ENCODE assay signal across 8 mouse cellular contexts in genomic region chr2:138280225-138280711, GRCm38 (mm10). TPM values are rescaled to one million over a fixed set of nuclear protein-coding genes. Genes with fewer than 3 reads are reported as not detected.
A peak's percentile ranks its signal among the peaks of the same experiment; 100 is the strongest.
DNase-seq lines count a peak whose midpoint lies in the region; ATAC-seq and TF ChIP-seq lines count a peak whose summit lies in the region.

No protein-coding gene starts in this region.

- intact Hi-C loops in heart, adult 2 months (cut with DNase I): loop anchor here (2.0 to 10.0 kb wide), 4 partner anchors 23 to 247 kb away; partner anchors contain the start of gene Btbd3
- intact Hi-C loops in heart, postnatal 25 days (cut with DNase I): loop anchor here (1.0 to 10.0 kb wide), 3 partner anchors 65 to 248 kb away; no protein-coding TSS in a partner anchor

- peak overlapping the region; percentile 72 for H3K9ac ChIP-seq in heart, adult 2 months (ENCODE audit: low read depth, low read length)
- no peak overlapping the region for H3K9ac ChIP-seq in heart, embryonic 11.5 days (ENCODE audit: low read depth, low read length)
- peak overlapping the region; percentile 69 for H3K9ac ChIP-seq in limb, embryonic 13.5 days

- TF ChIP-seq EP300 in heart, adult 2 months (IDR thresholded peaks at IDR 0.05; ENCODE audit: insufficient read depth, low read depth, low read length): no peak

- H3K27me3 ChIP-seq in heart, adult 2 months (ENCODE audit: control insufficient read depth, insufficient read depth, low read length): no peaks in the 10 kb centered on the region
- no peaks in the 10 kb centered on the region for H3K27me3 ChIP-seq in heart, embryonic 11.5 days (ENCODE audit: control insufficient read depth, insufficient read depth, low read length)
- H3K27me3 ChIP-seq in limb, embryonic 13.5 days: no peaks in the 10 kb centered on the region

- H3K4me3 ChIP-seq in heart, adult 2 months: peak overlapping the region; percentile 66
- H3K4me3 ChIP-seq in heart, embryonic 11.5 days (ENCODE audit: low read depth, low read length): peak overlapping the region; percentile 50; the same call in 1 of the 2 replicates
- peak overlapping the region; percentile 45 for H3K4me3 ChIP-seq in limb, embryonic 13.5 days

- peak; percentile 29; the same call in 1 of the 2 replicates for TF ChIP-seq POLR2A in heart, adult 2 months (IDR thresholded peaks at IDR 0.05; ENCODE audit: insufficient read depth, low read depth, low read length)

- H3K4me1 ChIP-seq in heart, adult 2 months (ENCODE audit: control insufficient read depth, insufficient read depth, low read length): peaks cover 7% of the 10 kb centered on the region
- peaks cover 24% of the 10 kb centered on the region for H3K4me1 ChIP-seq in heart, embryonic 11.5 days (ENCODE audit: control insufficient read depth, insufficient read depth, low read length)
- peaks cover 61% of the 10 kb centered on the region for H3K4me1 ChIP-seq in limb, embryonic 13.5 days

- H3K9me3 ChIP-seq in heart, embryonic 11.5 days (replicated peaks; ENCODE audit: control insufficient read depth, low read length): no peaks in the 10 kb centered on the region
- no peaks in the 10 kb centered on the region for H3K9me3 ChIP-seq in limb, embryonic 13.5 days

- peaks cover 2% of the 10 kb centered on the region; the same call in 1 of the 2 replicates for H3K79me2 ChIP-seq in heart, adult 2 months (replicated peaks; ENCODE audit: control insufficient read depth, insufficient read depth, low read length)

- ATAC-seq in heart, embryonic 11.5 days (replicated peaks; ENCODE audit: insufficient number of reproducible peaks, low FRiP score, low TSS enrichment): no peak
- peak; percentile 48 for ATAC-seq in limb, embryonic 13.5 days (ENCODE audit: low FRiP score, low read depth)

- peak; percentile 31 to 46 for DNase-seq in heart, adult 2 months
- DNase-seq in heart, postnatal 25 days (ENCODE audit: low spot score): no peak
- DNase-seq in cerebellum, adult 8-10 months: peak; percentile 60
- DNase-seq in yolk sac, embryonic 10.5 days (ENCODE audit: low spot score): no peak
- no peak for DNase-seq in spleen, postnatal 4 days (ENCODE audit: low spot score in 2 of 2)
- no peak for DNase-seq in ovary, postnatal 14 days (ENCODE audit: low spot score)

- peak overlapping the region; percentile 80 for H3K27ac ChIP-seq in heart, adult 2 months
- H3K27ac ChIP-seq in heart, embryonic 11.5 days (ENCODE audit: low read depth, low read length): no peak overlapping the region
- peak overlapping the region; percentile 87 for H3K27ac ChIP-seq in limb, embryonic 13.5 days

- H3K36me3 ChIP-seq in heart, adult 2 months (ENCODE audit: control insufficient read depth, insufficient read depth, low read length): peaks cover 5% of the 10 kb centered on the region
- peaks cover 13% of the 10 kb centered on the region for H3K36me3 ChIP-seq in heart, embryonic 11.5 days (ENCODE audit: control insufficient read depth, insufficient read depth, low read length)
- peaks cover 30% of the 10 kb centered on the region for H3K36me3 ChIP-seq in limb, embryonic 13.5 days

- peak overlapping the region; percentile 65 for H3K4me2 ChIP-seq in heart, embryonic 11.5 days
- H3K4me2 ChIP-seq in limb, embryonic 13.5 days (replicated peaks): peak overlapping the region; percentile 65

- TF ChIP-seq CTCF in heart, adult 2 months (IDR thresholded peaks at IDR 0.05): peak; percentile 57

- WGBS in heart, adult 2 months: 37% methylated on average over 17 of the region's 17 CpGs
- WGBS in heart, embryonic 11.5 days (ENCODE audit: insufficient replicate concordance): 66% methylated on average over 17 of the region's 17 CpGs
- 31% methylated on average over 17 of the region's 17 CpGs for WGBS in limb, embryonic 13.5 days

RNA-seq across cellular contexts. Expression of gene Btbd3, which starts 23.9 kb away (rescaled TPM):
- total RNA-seq in heart, adult 2 months (2021): 10 to 100 TPM; 12.9 to 14.4 TPM
- polyA plus RNA-seq in heart, adult 2 months (2012; rRNA removed): 7.1 and 10.5 TPM in 2 replicates
- 10 to 100 TPM; 16.2 to 18.6 TPM for total RNA-seq in heart, postnatal 25 days (2021)
- polyA plus RNA-seq in heart, embryonic 11.5 days (2014; fragmentation: Nextera tagmentation; extraction: Ambion mirVana): 10.5 and 11.8 TPM in 2 replicates
- 23.4 and 23.5 TPM in 2 replicates for polyA plus RNA-seq in limb, embryonic 13.5 days (2015; fragmentation: Nextera tagmentation; extraction: Ambion mirVana)

Comparison
In these comparisons a context has a peak if more than half of its experiments do, and no peak if none do; other contexts are left out.
1. DNase-seq: peak in heart, adult 2 months (2 of 2) and cerebellum, adult 8-10 months (single experiment); none in heart, postnatal 25 days (single experiment), yolk sac, embryonic 10.5 days (single experiment), spleen, postnatal 4 days (0 of 2) and ovary, postnatal 14 days (single experiment).
2. Peak in every context shown above with its lines, with median percentiles within 50 percentile points of each other: H3K4me3 ChIP-seq.